Mouse (Mus musculus): ENCODE results near the gene Nin. TPM values are rescaled to one million over a fixed set of nuclear protein-coding genes. Genes with fewer than 3 reads are reported as not detected.

Nin gene
- total and polyA plus RNA-seq, 3 experiments = 48.4 to 49.1 TPM; not detected in 1

GRCm38 (mm10) chr12:70129105-70129504, 15.6 kb upstream of the Nin start:
- Histone ChIP-seq H3K79me2 (ENCODE audit: control insufficient read depth, insufficient read depth, low read length, poor library complexity) (no peaks in the 10 kb centered on the region), H3K9me3 (replicated peaks; ENCODE audit: insufficient read depth, low read length) (no peaks in the 10 kb centered on the region), H3K27ac (ENCODE audit: control insufficient read depth, low read depth, low read length) (no peak overlapping the region), H3K4me1 (ENCODE audit: control insufficient read depth in 1 of 2, insufficient read depth in 2 of 2, low read length in 2 of 2) (no peaks in the 10 kb centered on the region), H3K36me3 (ENCODE audit: control insufficient read depth in 1 of 2, insufficient read depth in 2 of 2, low read length in 2 of 2) (no peaks in the 10 kb centered on the region; a peak in 1 of 4 replicates), H3K4me3 (ENCODE audit: control insufficient read depth in 1 of 2, insufficient read depth in 1 of 2, low read depth in 2 of 2, low read length in 2 of 2) (no peak overlapping the region), H3K27me3 (ENCODE audit: control insufficient read depth in 1 of 2, insufficient read depth in 2 of 2, low read length in 2 of 2) (no peaks in the 10 kb centered on the region), H3K9ac (ENCODE audit: control insufficient read depth, low read depth, low read length, poor library complexity, severe bottlenecking) (no peak overlapping the region)
- TF ChIP-seq RCOR1 (IDR thresholded peaks at IDR 0.05; ENCODE audit: low read depth, low read length) = no peak
- TF ChIP-seq SMC3 (IDR thresholded peaks at IDR 0.05; ENCODE audit: low read depth, low read length) = peak; percentile 32; the same call in 1 of the 2 replicates
- peak; percentile 11 to 50 (median 22); a peak in 4 of 6 replicates for TF ChIP-seq CTCF (IDR thresholded peaks at IDR 0.05 in 2 of 3, conservative IDR thresholded peaks at IDR 0.05 in 1 of 3; ENCODE audit: control insufficient read depth in 1 of 3, insufficient read depth in 1 of 3, low read depth in 2 of 3, low read length in 3 of 3, poor library complexity in 1 of 3, severe bottlenecking in 1 of 3)
- DNase-seq (ENCODE audit: low read depth, low spot score) = no peak

- TF ChIP-seq RAD21 (IDR thresholded peaks at IDR 0.05; ENCODE audit: low read depth, low read length) = no peak
- no peak for TF ChIP-seq MAX (IDR thresholded peaks at IDR 0.05; ENCODE audit: low read length)
- TF ChIP-seq ZNF384 (IDR thresholded peaks at IDR 0.05; ENCODE audit: low read depth, low read length) = no peak
- TF ChIP-seq ZKSCAN1 (IDR thresholded peaks at IDR 0.05; ENCODE audit: low read depth, low read length) = no peak
- TF ChIP-seq USF2 (IDR thresholded peaks at IDR 0.05; ENCODE audit: borderline replicate concordance in 1 of 2, insufficient read depth in 1 of 2, low read depth in 1 of 2, low read length in 2 of 2) = no peak
- no peak for TF ChIP-seq MYC (IDR thresholded peaks at IDR 0.05; ENCODE audit: low read depth, low read length)
- no peak for TF ChIP-seq JUND (IDR thresholded peaks at IDR 0.05; ENCODE audit: low read depth, low read length)
- no peak for TF ChIP-seq GABPA (IDR thresholded peaks at IDR 0.05; ENCODE audit: low read depth, low read length)
- no peak for TF ChIP-seq CTCF (IDR thresholded peaks at IDR 0.05 in 2 of 3, conservative IDR thresholded peaks at IDR 0.05 in 1 of 3; ENCODE audit: control insufficient read depth in 1 of 3, insufficient read depth in 1 of 3, low read depth in 2 of 3, low read length in 3 of 3, poor library complexity in 1 of 3, severe bottlenecking in 1 of 3)
- no peak for TF ChIP-seq TAL1 (IDR thresholded peaks at IDR 0.05; ENCODE audit: low read length)
- no peak for TF ChIP-seq MAFK (IDR thresholded peaks at IDR 0.05; ENCODE audit: borderline replicate concordance, low read depth, low read length)
- no peak overlapping the region for H3K27ac ChIP-seq (ENCODE audit: control insufficient read depth, low read depth, low read length)
- no peak overlapping the region for H3K9ac ChIP-seq (ENCODE audit: control insufficient read depth, low read depth, low read length, poor library complexity, severe bottlenecking)
- no peak overlapping the region for H3K4me3 ChIP-seq (ENCODE audit: control insufficient read depth in 1 of 2, insufficient read depth in 1 of 2, low read depth in 2 of 2, low read length in 2 of 2)
- no peaks in the 10 kb centered on the region for H3K9me3 ChIP-seq (replicated peaks; ENCODE audit: insufficient read depth, low read length)
- no peak for DNase-seq (ENCODE audit: low read depth, low spot score)
- H3K4me1 ChIP-seq (ENCODE audit: control insufficient read depth in 1 of 2, insufficient read depth in 2 of 2, low read length in 2 of 2) = no peaks in the 10 kb centered on the region
- H3K36me3 ChIP-seq (ENCODE audit: control insufficient read depth in 1 of 2, insufficient read depth in 2 of 2, low read length in 2 of 2) = no peaks in the 10 kb centered on the region; a peak in 1 of 4 replicates
- no peaks in the 10 kb centered on the region for H3K79me2 ChIP-seq (ENCODE audit: control insufficient read depth, insufficient read depth, low read length, poor library complexity)
- H3K27me3 ChIP-seq (ENCODE audit: control insufficient read depth in 1 of 2, insufficient read depth in 2 of 2, low read length in 2 of 2) = no peaks in the 10 kb centered on the region
Measured at GRCm38 (mm10) chr12:70126626-70127025, 13.1 kb upstream of the Nin start.

GRCm38 (mm10) chr12:70119552-70119951, 6.0 kb upstream of the Nin start:
- H3K4me3 ChIP-seq (ENCODE audit: control insufficient read depth in 1 of 2, insufficient read depth in 1 of 2, low read depth in 2 of 2, low read length in 2 of 2) = peak overlapping the region in 1 of 2 experiments; percentile 7; a peak in 1 of 4 replicates
- H3K27me3 ChIP-seq (ENCODE audit: control insufficient read depth in 1 of 2, insufficient read depth in 2 of 2, low read length in 2 of 2) = no peaks in the 10 kb centered on the region
- peaks cover 5 to 14% of the 10 kb centered on the region in 2 experiments for H3K4me1 ChIP-seq (ENCODE audit: control insufficient read depth in 1 of 2, insufficient read depth in 2 of 2, low read length in 2 of 2)
- H3K36me3 ChIP-seq (ENCODE audit: control insufficient read depth in 1 of 2, insufficient read depth in 2 of 2, low read length in 2 of 2) = peaks cover 0 to 11% of the 10 kb centered on the region in 2 experiments; a peak in 2 of 4 replicates
- 0 out of 2 replicates have a peak overlapping the region, but pooled peaks have one; percentile 9 for H3K27ac ChIP-seq (ENCODE audit: control insufficient read depth, low read depth, low read length)
- DNase-seq (ENCODE audit: low read depth, low spot score) = peak; percentile 96
- no peaks in the 10 kb centered on the region for H3K9me3 ChIP-seq (replicated peaks; ENCODE audit: insufficient read depth, low read length)
- H3K79me2 ChIP-seq (ENCODE audit: control insufficient read depth, insufficient read depth, low read length, poor library complexity) = no peaks in the 10 kb centered on the region
- H3K9ac ChIP-seq (ENCODE audit: control insufficient read depth, low read depth, low read length, poor library complexity, severe bottlenecking) = peak overlapping the region; percentile 40
- TF ChIP-seq BHLHE40 (IDR thresholded peaks at IDR 0.05; ENCODE audit: borderline replicate concordance, low read depth, low read length) (no peak), NELFE (IDR thresholded peaks at IDR 0.05; ENCODE audit: low read depth, low read length) (peak; percentile 37; the same call in 1 of the 2 replicates), USF2 (IDR thresholded peaks at IDR 0.05; ENCODE audit: borderline replicate concordance in 1 of 2, insufficient read depth in 1 of 2, low read depth in 1 of 2, low read length in 2 of 2) (no peak), CHD1 (IDR thresholded peaks at IDR 0.05; ENCODE audit: low read depth, low read length) (no peak), ELF1 (IDR thresholded peaks at IDR 0.05; ENCODE audit: low read depth, low read length) (peak; percentile 78), POLR2AphosphoS5 (IDR thresholded peaks at IDR 0.05; ENCODE audit: borderline replicate concordance, low read depth, low read length) (no peak), GABPA (IDR thresholded peaks at IDR 0.05; ENCODE audit: low read depth, low read length) (no peak), TCF12 (IDR thresholded peaks at IDR 0.05; ENCODE audit: low read depth, low read length) (peak; percentile 38; the same call in 1 of the 2 replicates), SIN3A (IDR thresholded peaks at IDR 0.05; ENCODE audit: low read length) (no peak), RAD21 (IDR thresholded peaks at IDR 0.05; ENCODE audit: low read depth, low read length) (no peak), EP300 (IDR thresholded peaks at IDR 0.05; ENCODE audit: low read depth in 1 of 2, low read length in 2 of 2) (peak; percentile 25 to 50; a peak in 1 of 4 replicates), MEF2A (IDR thresholded peaks at IDR 0.05; ENCODE audit: extremely low read depth, insufficient replicate concordance, low read depth, low read length, poor library complexity, severe bottlenecking) (no peak), JUND (IDR thresholded peaks at IDR 0.05; ENCODE audit: low read depth, low read length) (no peak), POLR2A (IDR thresholded peaks at IDR 0.05; ENCODE audit: control insufficient read depth in 1 of 2, insufficient read depth in 1 of 2, low read depth in 1 of 2, low read length in 2 of 2, poor library complexity in 1 of 2) (peak in 1 of 2 experiments; percentile 59; a peak in 2 of 4 replicates), KAT2A (conservative IDR thresholded peaks at IDR 0.05; ENCODE audit: low read depth, low read length) (no peak)

Data from MEL (cell line).